Mouse (Mus musculus): ENCODE data around the gene Clip3.

DNA sequence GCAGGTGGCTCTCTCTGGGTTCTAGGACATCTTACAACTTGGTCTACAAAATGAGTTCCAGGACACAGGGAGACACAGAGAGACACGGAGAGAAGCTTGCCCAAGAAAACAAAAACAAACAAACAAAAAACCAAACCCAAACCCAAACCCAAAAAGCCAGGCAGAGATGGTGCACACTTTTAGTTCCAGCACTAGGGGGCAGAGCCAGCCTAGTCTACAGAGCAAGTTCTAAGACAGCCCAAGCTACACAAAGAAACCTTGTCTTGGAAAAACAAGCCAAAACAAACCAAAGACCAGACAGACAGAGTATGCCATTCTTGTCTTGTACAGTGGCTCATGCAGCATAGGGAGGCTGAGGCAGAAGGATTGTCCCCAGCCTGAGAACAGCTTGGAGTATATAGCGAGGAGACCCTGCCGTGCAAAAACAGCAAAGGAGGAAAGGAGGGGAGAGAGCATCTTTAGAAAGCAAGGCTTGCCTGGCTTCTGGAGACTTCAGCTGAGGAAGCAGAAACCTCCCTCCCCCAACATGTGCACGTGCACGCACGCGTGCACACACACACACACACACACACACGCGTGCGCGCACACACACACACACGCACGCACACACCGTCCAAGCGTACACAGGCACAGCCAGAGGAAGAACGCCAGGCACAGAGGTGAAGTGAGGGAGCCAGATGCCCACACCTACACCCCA, 14.7 kb downstream of the Clip3 start:
- TF ChIP-seq CTCF (IDR thresholded peaks at IDR 0.05; ENCODE audit: low read depth, low read length) (peak; percentile 32), POLR2A (IDR thresholded peaks at IDR 0.05; ENCODE audit: insufficient read depth, low read length) (no peak)

All from ES-Bruce4 (cell line).